Mouse (Mus musculus) bone marrow macrophage, adult 2 months (primary cell): ENCODE results near the gene Mrpl50.

Experiments used
- CTCF ChIP-seq: IDR thresholded peaks from 2 replicates; pipeline ENCODE4 v1.5.1; 2012; ENCODE audit warnings: low read depth, mild to moderate bottlenecking, low read length, moderate library complexity
- POLR2A ChIP-seq: IDR thresholded peaks from 2 replicates; pipeline ENCODE4 v1.6.1; 2012; ENCODE audit warnings: mild to moderate bottlenecking, low read depth, low read length, borderline replicate concordance

DNA sequence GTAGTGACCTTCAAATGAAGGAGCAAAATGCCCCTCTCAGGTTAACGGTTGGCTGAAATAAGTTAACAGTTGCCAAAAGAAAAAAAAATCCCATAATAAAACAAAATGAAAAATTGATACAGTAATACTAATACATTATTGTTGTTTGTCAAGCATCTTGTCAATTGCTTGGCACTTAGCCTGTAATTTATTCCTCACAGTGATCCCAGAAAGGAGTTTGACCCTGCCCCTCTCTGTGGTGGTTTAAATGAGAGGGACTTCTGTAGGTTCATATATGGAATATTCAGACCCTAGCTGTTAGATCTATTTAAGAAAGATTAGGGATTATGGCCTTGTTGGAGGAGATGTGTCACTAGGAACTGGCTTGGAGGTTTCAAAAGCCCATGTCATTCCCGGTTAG lies 25.1 kb upstream of the Mrpl50 start:
- TF ChIP-seq CTCF (no peak), POLR2A (no peak)
